Mouse (Mus musculus): Measurements from ENCODE around the gene Slc16a14.

DNA sequence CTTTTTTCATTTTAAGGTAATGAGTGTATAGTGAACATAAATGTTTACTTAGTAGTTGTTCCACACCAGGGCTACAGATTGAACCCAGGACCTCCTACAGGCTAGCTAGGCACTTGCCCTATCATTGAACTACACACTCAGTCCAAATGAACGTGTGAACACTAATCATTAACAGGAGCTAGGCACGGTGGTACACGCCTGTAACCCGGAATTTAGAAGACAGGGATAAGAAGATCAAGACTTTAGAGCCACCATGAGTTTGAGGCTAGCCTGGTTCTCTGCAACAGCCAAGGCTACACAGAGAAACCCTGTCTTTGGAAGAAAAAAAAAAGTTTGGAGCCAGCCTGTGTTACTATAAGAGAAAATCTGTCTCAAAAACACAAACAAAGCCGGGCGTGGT lies 75.3 kb downstream of the Slc16a14 start:
- no peak for TF ChIP-seq POLR2A (IDR thresholded peaks at IDR 0.05; ENCODE audit: insufficient read depth, low read depth, low read length)
- no peak for TF ChIP-seq CTCF (IDR thresholded peaks at IDR 0.05; ENCODE audit: insufficient read depth, low read depth, low read length)

All from olfactory bulb, adult 2 months (tissue).